Mouse (Mus musculus) MEL (cell line): ENCODE results near the gene Dapp1. TPM values are rescaled to one million over a fixed set of nuclear protein-coding genes. Genes with fewer than 3 reads are reported as not detected.

Experiments
- DNase-seq: peaks from one replicate; pipeline ENCODE4 v3.0.0; 2011; ENCODE audit warnings: low read depth, low spot score
- H3K27ac ChIP-seq: 2 replicates; pipeline ENCODE4 v1.5.1; 2012; ENCODE audit warnings: low read depth, mild to moderate bottlenecking, control low read depth, low read length, moderate library complexity; ENCODE audit not compliant: control insufficient read depth
- H3K27me3 ChIP-seq, 2 experiments: fragments of 150-350 bp in 1 of 2; sonication (generic) in 1 of 2; 2 replicates each; pipeline ENCODE4 v1.6.1; 2012; ENCODE audit warnings: low read length in 2 of 2, mild to moderate bottlenecking in 2 of 2, improper control_type of control experiment in 1 of 2, moderate library complexity in 1 of 2; ENCODE audit not compliant: insufficient read depth in 2 of 2, control insufficient read depth in 1 of 2
- H3K36me3 ChIP-seq, 2 experiments: 2 replicates each; pipeline ENCODE4 v1.6.1; 2012 to 2014; ENCODE audit warnings: low read length in 2 of 2, improper control_type of control experiment in 1 of 2, inconsistent platforms in 1 of 2, mild to moderate bottlenecking in 1 of 2; ENCODE audit not compliant: insufficient read depth in 2 of 2, control insufficient read depth in 1 of 2
- H3K4me1 ChIP-seq, 2 experiments: fragments of 150-350 bp in 1 of 2; sonication (generic) in 1 of 2; 2 replicates each; pipeline ENCODE4 v1.6.1; 2012; ENCODE audit warnings: low read length in 2 of 2, improper control_type of control experiment in 1 of 2, mild to moderate bottlenecking in 1 of 2; ENCODE audit not compliant: insufficient read depth in 2 of 2, control insufficient read depth in 1 of 2
- H3K4me3 ChIP-seq, 2 experiments: fragments of 150-350 bp in 1 of 2; sonication (generic) in 1 of 2; 2 replicates each; pipeline ENCODE4 v1.5.1; 2012; ENCODE audit warnings: low read depth in 2 of 2, low read length in 2 of 2, mild to moderate bottlenecking in 2 of 2, moderate library complexity in 2 of 2, control low read depth in 1 of 2, improper control_type of control experiment in 1 of 2; ENCODE audit not compliant: control insufficient read depth in 1 of 2, insufficient read depth in 1 of 2
- H3K79me2 ChIP-seq: 2 replicates; pipeline ENCODE4 v1.6.1; 2012; ENCODE audit warnings: mild to moderate bottlenecking, low read length, moderate library complexity; ENCODE audit not compliant: control insufficient read depth, poor library complexity, insufficient read depth
- H3K9ac ChIP-seq: 2 replicates; pipeline ENCODE4 v1.6.1; 2012; ENCODE audit warnings: low read depth, mild to moderate bottlenecking, control low read depth, low read length, moderate library complexity; ENCODE audit not compliant: control insufficient read depth, poor library complexity, severe bottlenecking
- H3K9me3 ChIP-seq: fragments of 150-350 bp; sonication (generic); replicated peaks from 2 replicates; pipeline ENCODE4 v1.6.1; 2012; ENCODE audit warnings: mild to moderate bottlenecking, low read length, improper control_type of control experiment, moderate library complexity; ENCODE audit not compliant: insufficient read depth
- BHLHE40 ChIP-seq: IDR thresholded peaks from 2 replicates; pipeline ENCODE4 v1.6.1; 2012; ENCODE audit warnings: low read depth, mild to moderate bottlenecking, inconsistent platforms, low read length, improper control_type of control experiment, borderline replicate concordance
- CHD1 ChIP-seq: IDR thresholded peaks from 2 replicates; pipeline ENCODE4 v1.6.1; 2012; ENCODE audit warnings: low read depth, mild to moderate bottlenecking, inconsistent platforms, low read length, improper control_type of control experiment
- CHD2 ChIP-seq: IDR thresholded peaks from 2 replicates; pipeline ENCODE4 v1.6.1; 2011; ENCODE audit warnings: low read length, improper control_type of control experiment
- E2F4 ChIP-seq: IDR thresholded peaks from 2 replicates; pipeline ENCODE4 v1.6.1; 2011; ENCODE audit warnings: low read depth, low read length, improper control_type of control experiment, borderline replicate concordance
- ELF1 ChIP-seq: IDR thresholded peaks from 2 replicates; pipeline ENCODE4 v1.6.1; 2014; ENCODE audit warnings: low read depth, mild to moderate bottlenecking, inconsistent platforms, low read length, improper control_type of control experiment, moderate library complexity
- EP300 ChIP-seq, 2 experiments: IDR thresholded peaks; 2 replicates each; pipeline ENCODE4 v1.6.1; 2011; ENCODE audit warnings: improper control_type of control experiment in 2 of 2, low read length in 2 of 2, low read depth in 1 of 2, mild to moderate bottlenecking in 1 of 2
- ETS1 ChIP-seq: IDR thresholded peaks from 2 replicates; pipeline ENCODE4 v1.6.1; 2012; ENCODE audit warnings: low read depth, mild to moderate bottlenecking, inconsistent platforms, low read length, improper control_type of control experiment, moderate library complexity
- HCFC1 ChIP-seq: IDR thresholded peaks from 2 replicates; pipeline ENCODE4 v1.6.1; 2012; ENCODE audit warnings: low read depth, mild to moderate bottlenecking, inconsistent platforms, low read length, improper control_type of control experiment, moderate library complexity
- JUND ChIP-seq: IDR thresholded peaks from 2 replicates; pipeline ENCODE4 v1.6.1; 2011; ENCODE audit warnings: low read depth, mild to moderate bottlenecking, improper control_type of control experiment, low read length
- KAT2A ChIP-seq: conservative IDR thresholded peaks from 2 replicates; pipeline ENCODE4 v1.6.1; 2012; ENCODE audit warnings: low read depth, low read length, improper control_type of control experiment, inconsistent platforms
- MAFK ChIP-seq: IDR thresholded peaks from 2 replicates; pipeline ENCODE4 v1.6.1; 2011; ENCODE audit warnings: low read depth, mild to moderate bottlenecking, low read length, improper control_type of control experiment, borderline replicate concordance
- MAZ ChIP-seq: IDR thresholded peaks from 2 replicates; pipeline ENCODE4 v1.6.1; 2012; ENCODE audit warnings: low read depth, mild to moderate bottlenecking, inconsistent platforms, low read length, improper control_type of control experiment
- MEF2A ChIP-seq: IDR thresholded peaks from 2 replicates; pipeline ENCODE4 v1.6.1; 2014; ENCODE audit warnings: low read depth, mild to moderate bottlenecking, inconsistent platforms, low read length, improper control_type of control experiment; ENCODE audit not compliant: poor library complexity, insufficient replicate concordance, severe bottlenecking; ENCODE audit errors: extremely low read depth
- MXI1 ChIP-seq: IDR thresholded peaks from 2 replicates; pipeline ENCODE4 v1.6.1; 2011; ENCODE audit warnings: mild to moderate bottlenecking, low read depth, low read length, improper control_type of control experiment
- MYC ChIP-seq: IDR thresholded peaks from 2 replicates; pipeline ENCODE4 v1.6.1; 2011; ENCODE audit warnings: low read depth, mild to moderate bottlenecking, low read length, improper control_type of control experiment, moderate library complexity
- NRF1 ChIP-seq: IDR thresholded peaks from 2 replicates; pipeline ENCODE4 v1.6.1; 2014; ENCODE audit warnings: low read depth, mild to moderate bottlenecking, inconsistent platforms, low read length, improper control_type of control experiment, moderate library complexity; ENCODE audit not compliant: poor library complexity, insufficient read depth, severe bottlenecking
- POLR2A ChIP-seq, 2 experiments: IDR thresholded peaks; 2 replicates each; pipeline ENCODE4 v1.6.1; 2011 to 2012; ENCODE audit warnings: low read length in 2 of 2, mild to moderate bottlenecking in 2 of 2, control low read depth in 1 of 2, improper control_type of control experiment in 1 of 2, low read depth in 1 of 2, moderate library complexity in 1 of 2; ENCODE audit not compliant: control insufficient read depth in 1 of 2, insufficient read depth in 1 of 2, poor library complexity in 1 of 2
- POLR2AphosphoS2 ChIP-seq: IDR thresholded peaks from 2 replicates; pipeline ENCODE4 v1.6.1; 2011; ENCODE audit warnings: low read length, improper control_type of control experiment
- RAD21 ChIP-seq: IDR thresholded peaks from 2 replicates; pipeline ENCODE4 v1.6.1; 2011; ENCODE audit warnings: mild to moderate bottlenecking, low read depth, low read length, improper control_type of control experiment
- RCOR1 ChIP-seq: IDR thresholded peaks from 2 replicates; pipeline ENCODE4 v1.6.1; 2012; ENCODE audit warnings: low read depth, mild to moderate bottlenecking, inconsistent platforms, low read length, improper control_type of control experiment
- SIN3A ChIP-seq: IDR thresholded peaks from 2 replicates; pipeline ENCODE4 v1.6.1; 2012; ENCODE audit warnings: low read length, improper control_type of control experiment, inconsistent platforms
- TAL1 ChIP-seq: IDR thresholded peaks from 2 replicates; pipeline ENCODE4 v1.6.1; 2012; ENCODE audit warnings: mild to moderate bottlenecking, inconsistent platforms, low read length, moderate library complexity, mixed read lengths
- TCF12 ChIP-seq: IDR thresholded peaks from 2 replicates; pipeline ENCODE4 v1.6.1; 2014; ENCODE audit warnings: low read depth, mild to moderate bottlenecking, inconsistent platforms, low read length, improper control_type of control experiment, moderate library complexity
- UBTF ChIP-seq: IDR thresholded peaks from 2 replicates; pipeline ENCODE4 v1.6.1; 2012; ENCODE audit warnings: low read depth, mild to moderate bottlenecking, inconsistent platforms, low read length, improper control_type of control experiment, moderate library complexity, borderline replicate concordance; ENCODE audit not compliant: insufficient read depth
- USF1 ChIP-seq: IDR thresholded peaks from 2 replicates; pipeline ENCODE4 v1.6.1; 2014; ENCODE audit warnings: low read depth, mild to moderate bottlenecking, inconsistent platforms, low read length, improper control_type of control experiment, moderate library complexity
- ZC3H11A ChIP-seq: IDR thresholded peaks from 2 replicates; pipeline ENCODE4 v1.6.1; 2012; ENCODE audit warnings: low read depth, mild to moderate bottlenecking, inconsistent platforms, low read length, improper control_type of control experiment
- polyA plus RNA-seq, 2 experiments: library from polyadenylated mRNA; stranded (reverse) in 1 of 2; unstranded in 1 of 2; fragments of >175 nt in 1 of 2; fragments of >200 nt in 1 of 2; gene quantifications; 2 replicates each; pipeline versions ENCODE4 v1.2.1 to v1.2.4; 2012; ENCODE audit warnings: low replicate concordance in 2 of 2, low read depth in 1 of 2; ENCODE audit not compliant: insufficient read length in 2 of 2, insufficient read depth in 1 of 2, missing spikeins in 1 of 2
- total RNA-seq: library from RNA; depleted of rRNA; stranded (reverse); fragments of 300-350 nt; gene quantifications from 2 replicates; pipeline ENCODE4 v1.2.3, GENCODE M21; 2012

The Dapp1 gene
- total and polyA plus RNA-seq, 3 experiments, result 45.7 to 91.5 (median 67.3) TPM

DNA sequence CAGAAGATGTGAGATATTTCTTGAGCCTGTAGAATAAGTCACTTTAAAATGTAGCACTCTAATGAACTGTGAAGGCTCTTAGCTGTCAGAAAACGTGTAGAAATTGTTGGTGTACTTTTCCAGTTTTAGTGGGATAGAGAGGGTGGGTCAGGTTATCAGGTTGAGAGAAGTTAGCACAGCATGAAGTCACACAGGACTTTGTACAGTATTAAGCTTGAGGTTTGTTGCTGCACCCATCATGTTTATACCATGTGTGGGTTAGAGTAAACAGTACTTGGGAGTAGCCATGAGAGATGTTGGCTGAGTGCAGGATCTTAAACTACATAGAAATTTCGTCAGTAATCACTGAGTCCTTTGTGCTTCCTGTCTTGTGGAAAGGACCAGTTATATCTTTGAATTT lies 68.3 kb downstream of the Dapp1 start:
- peaks cover 2 to 8% of the 10 kb centered on the region in 2 experiments; a peak in 3 of 4 replicates for H3K36me3 ChIP-seq
- DNase-seq, result no peak
- no peaks in the 10 kb centered on the region for H3K27me3 ChIP-seq
- H3K9me3 ChIP-seq, result no peaks in the 10 kb centered on the region
- no peak overlapping the region for H3K4me3 ChIP-seq
- H3K9ac ChIP-seq, result no peak overlapping the region
- TF ChIP-seq CHD2 (no peak), CHD1 (no peak), E2F4 (no peak)
- H3K79me2 ChIP-seq, result no peaks in the 10 kb centered on the region; the same call in 1 of the 2 replicates
- H3K27ac ChIP-seq, result no peak overlapping the region
- peaks cover 0 to 5% of the 10 kb centered on the region in 2 experiments; a peak in 2 of 4 replicates for H3K4me1 ChIP-seq

DNA sequence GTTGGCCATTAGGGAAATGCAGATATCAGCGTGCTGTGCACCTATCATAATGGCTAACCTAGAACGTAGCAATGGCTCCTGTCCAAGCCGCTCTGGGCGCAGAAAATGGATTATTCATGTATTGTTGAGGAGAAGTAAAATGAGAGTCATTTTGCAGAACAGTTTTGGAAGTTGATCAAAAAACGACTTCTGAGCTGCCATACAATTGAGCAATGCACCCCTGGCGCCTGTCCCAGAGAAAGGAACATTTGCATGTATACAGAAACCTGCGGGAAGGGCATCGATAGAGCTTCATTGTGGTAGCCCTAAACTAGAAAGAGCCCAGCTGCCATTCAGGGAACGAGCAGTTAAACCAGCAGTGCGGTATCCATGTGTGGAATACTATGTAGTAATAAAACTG lies 81.2 kb downstream of the Dapp1 start:
- H3K4me3 ChIP-seq, result no peak overlapping the region
- no peaks in the 10 kb centered on the region for H3K27me3 ChIP-seq
- H3K79me2 ChIP-seq, result no peaks in the 10 kb centered on the region
- H3K4me1 ChIP-seq, result peaks cover 4 to 23% of the 10 kb centered on the region in 2 experiments
- TF ChIP-seq ELF1, result no peak
- no peak for TF ChIP-seq EP300 (IDR thresholded peaks at IDR 0.05; ENCODE audit: low read depth in 1 of 2, low read length in 2 of 2)
- no peak for TF ChIP-seq NRF1
- H3K9ac ChIP-seq, result no peak overlapping the region
- H3K27ac ChIP-seq, result no peak overlapping the region
- H3K9me3 ChIP-seq, result no peaks in the 10 kb centered on the region
- H3K36me3 ChIP-seq, result peaks cover 2 to 11% of the 10 kb centered on the region in 2 experiments; a peak in 3 of 4 replicates
- DNase-seq, result no peak

DNA sequence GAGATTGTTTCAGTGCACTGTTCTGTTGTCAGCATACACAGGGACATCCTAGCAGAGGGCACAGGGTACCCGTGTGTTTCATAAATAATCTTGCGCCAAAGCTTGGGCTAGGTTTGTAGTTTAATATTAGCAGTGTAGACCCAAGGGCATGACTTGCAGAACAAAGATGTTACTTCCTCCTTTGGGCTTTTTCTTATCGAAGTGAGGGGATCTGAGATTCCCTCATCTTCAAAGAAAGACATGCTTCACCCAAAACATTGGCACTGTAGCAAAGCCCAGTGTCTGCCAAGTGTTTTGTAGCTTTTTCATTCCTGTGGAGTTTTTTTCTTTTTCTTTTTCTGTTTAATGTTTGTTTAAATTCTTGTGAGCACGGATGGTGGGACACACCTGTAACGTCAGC lies 83.7 kb downstream of the Dapp1 start:
- no peak overlapping the region for H3K9ac ChIP-seq
- no peak overlapping the region for H3K4me3 ChIP-seq
- H3K27ac ChIP-seq, result peak overlapping the region; percentile 53
- H3K79me2 ChIP-seq, result no peaks in the 10 kb centered on the region
- H3K36me3 ChIP-seq, result peaks cover 0 to 11% of the 10 kb centered on the region in 2 experiments; a peak in 3 of 4 replicates
- H3K4me1 ChIP-seq, result peaks cover 4 to 23% of the 10 kb centered on the region in 2 experiments
- H3K9me3 ChIP-seq, result no peaks in the 10 kb centered on the region
- DNase-seq, result peak; percentile 67
- H3K27me3 ChIP-seq, result no peaks in the 10 kb centered on the region
- TF ChIP-seq HCFC1, result no peak
- peak; percentile 67; the same call in 1 of the 2 replicates for TF ChIP-seq MXI1
- TF ChIP-seq USF1, result no peak
- TF ChIP-seq CHD1, result no peak
- no peak for TF ChIP-seq RAD21
- no peak for TF ChIP-seq POLR2A (IDR thresholded peaks at IDR 0.05; ENCODE audit: control insufficient read depth in 1 of 2, insufficient read depth in 1 of 2, low read depth in 1 of 2, low read length in 2 of 2, poor library complexity in 1 of 2)
- no peak for TF ChIP-seq MAFK
- TF ChIP-seq BHLHE40, result no peak
- no peak for TF ChIP-seq ZC3H11A
- TF ChIP-seq RCOR1, result no peak
- TF ChIP-seq EP300 (IDR thresholded peaks at IDR 0.05; ENCODE audit: low read depth in 1 of 2, low read length in 2 of 2), result peak; percentile 18 to 46; a peak in 1 of 4 replicates
- TF ChIP-seq MEF2A, result no peak
- TF ChIP-seq TCF12, result no peak
- TF ChIP-seq JUND, result no peak
- TF ChIP-seq TAL1, result no peak
- no peak for TF ChIP-seq MYC
- no peak for TF ChIP-seq KAT2A
- TF ChIP-seq SIN3A, result peak; percentile 54
- TF ChIP-seq MAZ, result no peak
- peak; percentile 62 for TF ChIP-seq ETS1
- TF ChIP-seq POLR2AphosphoS2, result no peak
- TF ChIP-seq UBTF, result no peak
